Mouse (Mus musculus): ENCODE data around the gene Pnpla3.

The Pnpla3 gene

DNA sequence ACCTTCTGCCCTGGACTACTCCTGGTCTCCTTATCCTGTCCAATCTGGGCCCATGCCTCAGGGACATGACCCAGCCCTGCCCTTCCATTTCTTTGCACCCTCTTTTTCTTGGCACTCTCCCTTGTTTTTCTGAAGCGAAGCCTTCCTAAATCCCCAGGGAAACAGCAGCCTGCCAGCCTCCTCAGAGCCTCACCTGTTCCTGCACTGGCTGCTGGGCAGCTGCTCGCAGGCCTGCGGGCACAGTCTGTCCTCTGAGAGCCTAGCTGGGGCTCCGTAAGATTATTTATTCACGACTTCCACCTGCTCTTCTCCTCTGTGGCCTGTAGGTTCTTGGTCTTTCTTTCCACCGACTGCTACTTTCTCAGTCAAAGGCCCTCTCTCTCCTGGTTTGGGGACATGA lies 14.4 kb downstream of the Pnpla3 start:
- DNase-seq, result no peak

DNA sequence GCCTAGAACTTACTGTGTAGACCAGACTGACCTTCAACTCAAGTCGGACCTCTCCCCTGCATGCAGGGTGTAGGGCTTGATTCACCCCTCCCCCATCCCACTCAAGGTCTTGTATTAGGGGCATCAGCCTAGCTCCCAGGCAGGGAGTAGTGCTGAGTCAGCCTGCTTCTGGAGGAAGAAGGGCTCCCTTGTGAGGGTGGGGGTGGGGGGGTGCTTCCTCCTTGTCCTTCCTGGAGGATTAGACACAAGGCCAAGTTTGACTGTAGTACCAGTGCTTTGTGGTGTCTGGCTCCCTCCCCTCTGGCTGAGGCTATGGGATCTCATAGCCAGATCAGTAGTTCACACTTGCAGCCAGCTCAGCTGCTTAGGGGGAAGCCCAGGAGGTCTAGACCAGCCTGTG lies 16.3 kb downstream of the Pnpla3 start:
- peak; percentile 29 for DNase-seq

DNA sequence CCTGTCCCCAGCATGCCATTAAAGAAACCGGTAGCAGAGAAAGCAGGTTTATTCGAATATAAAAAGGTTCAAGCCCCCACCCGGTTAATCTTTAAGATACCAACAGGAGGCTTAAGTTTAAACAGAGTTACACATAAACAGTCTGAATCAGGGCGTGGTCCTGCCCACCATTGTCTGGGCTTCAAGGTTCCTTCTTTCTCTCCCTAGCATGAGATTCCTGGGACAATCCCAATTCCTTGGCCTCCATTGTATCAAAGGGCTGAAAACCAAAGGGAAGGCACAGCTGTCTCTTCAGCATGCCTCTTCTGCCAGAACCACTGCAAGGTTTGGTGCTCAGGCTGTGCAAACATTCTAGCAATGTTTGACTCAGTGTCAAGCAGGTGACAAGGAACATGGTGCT lies 18.6 kb downstream of the Pnpla3 start:
- DNase-seq, result no peak

DNA sequence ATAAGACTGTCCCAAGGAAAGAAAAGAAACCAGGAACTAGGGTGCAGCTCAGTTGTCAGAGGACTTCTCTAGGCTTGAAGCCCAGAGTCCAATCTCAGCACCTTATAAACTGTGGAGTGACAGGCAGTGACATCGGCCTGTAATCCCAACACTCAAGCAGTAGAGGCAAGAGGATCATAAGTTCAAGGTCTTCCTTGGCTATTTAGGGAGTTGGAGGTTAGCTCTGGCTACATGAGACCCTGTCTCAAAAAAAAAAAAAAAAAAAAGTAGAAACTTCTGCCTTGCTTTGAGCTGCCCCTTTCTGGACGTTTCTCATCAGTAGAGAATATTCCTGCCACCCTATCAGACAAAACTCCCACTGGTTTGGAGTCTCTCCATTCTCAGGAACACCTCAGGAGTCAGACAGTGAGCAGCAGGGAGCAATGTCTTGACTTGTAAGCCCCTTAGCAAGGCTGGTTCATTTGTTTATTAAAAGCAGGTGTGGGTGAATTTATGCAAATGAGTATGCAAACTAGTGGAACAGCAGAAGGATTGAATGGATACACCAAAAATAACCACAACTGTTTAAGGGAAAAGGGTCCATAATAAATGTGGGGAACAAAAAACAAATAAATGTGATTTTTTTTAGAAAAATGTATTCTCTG lies 21.4 kb downstream of the Pnpla3 start:
- DNase-seq, result no peak

DNA sequence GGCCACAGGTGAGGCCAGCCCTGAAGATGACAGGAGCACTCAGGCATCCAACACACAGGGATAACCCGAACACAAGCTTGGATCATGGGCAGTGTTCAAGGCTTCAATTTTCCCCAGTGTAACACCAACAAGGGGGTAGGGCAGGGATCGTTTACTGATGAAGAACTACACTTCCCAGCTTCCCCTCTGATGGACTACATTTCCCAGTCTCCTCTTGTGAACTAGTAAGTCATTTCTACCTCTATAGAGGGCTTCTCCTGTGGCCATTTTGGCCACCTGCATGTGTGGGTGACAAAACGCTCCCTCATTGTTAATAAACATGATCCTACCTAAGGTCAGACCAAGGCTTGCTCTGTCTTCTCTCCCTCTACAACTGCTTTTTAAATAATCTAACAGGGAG lies 22.2 kb downstream of the Pnpla3 start:
- DNase-seq, result no peak

DNA sequence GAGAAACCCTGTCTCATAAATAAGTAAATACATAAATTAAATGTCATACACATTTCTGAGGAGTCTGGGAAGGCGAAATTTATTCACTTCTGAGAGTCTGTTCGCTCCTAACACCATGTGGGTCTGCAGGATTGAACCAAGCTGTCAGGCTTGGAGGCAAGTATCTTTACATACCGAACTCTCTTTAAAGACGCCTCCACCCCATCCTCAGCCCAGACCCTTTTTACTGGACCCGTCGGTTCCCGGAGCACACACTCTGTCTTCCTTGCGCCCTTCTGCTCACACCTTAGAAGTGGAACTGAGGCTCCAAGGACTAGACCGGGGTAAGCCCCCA lies 24.1 kb downstream of the Pnpla3 start:
- DNase-seq, result no peak

DNA sequence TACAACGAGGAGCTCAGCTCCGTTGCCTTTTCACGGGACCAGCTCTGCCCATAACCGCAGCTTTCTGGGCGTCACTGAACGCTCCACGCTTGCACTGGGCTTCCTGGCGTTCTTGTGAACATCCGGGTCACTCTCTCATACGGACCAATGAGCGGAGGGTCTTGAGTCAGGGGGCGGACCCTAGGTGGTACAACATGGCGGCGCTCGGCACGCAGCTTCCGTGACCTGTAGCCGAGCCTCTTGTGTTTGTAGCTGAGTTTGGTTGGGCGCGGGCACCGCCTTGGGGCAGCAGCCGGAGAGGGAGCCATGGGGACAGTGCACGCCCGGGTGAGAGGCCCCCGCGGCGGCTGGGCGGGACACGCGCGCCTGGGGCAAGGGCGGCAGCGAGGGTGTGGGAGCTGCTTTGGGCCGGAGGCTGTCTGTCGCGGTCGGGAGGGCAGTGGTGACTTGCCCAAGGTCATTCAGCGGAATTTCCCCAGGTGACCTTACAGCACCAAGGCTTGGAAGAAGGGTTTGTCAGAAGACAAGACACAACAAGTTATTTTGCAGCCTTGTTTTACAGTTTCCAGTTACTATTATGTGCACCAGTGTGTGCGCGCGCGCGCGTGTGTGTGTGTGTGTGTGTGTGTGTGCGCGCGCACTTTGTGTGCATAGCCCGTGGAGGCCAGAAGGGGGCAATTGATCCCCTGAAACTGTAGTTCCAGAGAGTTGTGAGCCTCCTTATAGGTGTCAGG lies 24.6 kb downstream of the Pnpla3 start, which contains the start of gene Samm50:
Gene Samm50, plus strand, starts transcription at position 184 of the 734 bp plus-strand sequence.
- DNase-seq, result peak; percentile 95

DNA sequence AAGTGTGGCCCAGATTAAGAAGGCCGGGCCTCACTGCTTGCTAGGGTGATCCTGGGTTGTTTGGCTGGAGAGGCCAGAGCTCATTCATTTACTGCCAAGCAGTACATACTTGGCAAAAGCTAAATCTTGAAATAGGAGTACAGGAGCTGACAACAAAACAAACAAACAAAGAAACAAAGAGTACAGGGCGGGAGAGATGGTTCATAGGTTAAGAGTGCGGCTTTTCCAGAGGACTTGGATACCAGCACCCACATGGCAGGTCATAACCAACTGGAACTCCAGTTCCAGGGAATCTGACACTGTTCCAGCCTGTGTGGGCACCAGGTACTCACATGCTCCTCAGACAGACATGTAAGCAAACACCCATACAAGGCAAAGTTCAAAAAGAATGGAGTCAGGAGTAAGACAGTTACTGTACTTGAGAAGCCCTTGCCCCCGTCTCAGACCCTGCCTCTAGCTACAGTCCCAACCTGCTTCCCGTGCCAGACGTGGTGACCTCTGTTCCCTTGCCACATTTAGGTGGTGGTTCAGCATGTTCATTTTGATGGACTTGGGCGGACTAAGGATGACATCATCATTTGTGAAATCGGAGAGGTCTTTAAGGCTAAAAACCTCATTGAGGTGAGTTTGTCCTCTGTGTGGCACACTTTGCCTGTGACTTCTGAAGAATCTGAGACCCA lies 29.0 kb downstream of the Pnpla3 start:
- no peak for DNase-seq

DNA sequence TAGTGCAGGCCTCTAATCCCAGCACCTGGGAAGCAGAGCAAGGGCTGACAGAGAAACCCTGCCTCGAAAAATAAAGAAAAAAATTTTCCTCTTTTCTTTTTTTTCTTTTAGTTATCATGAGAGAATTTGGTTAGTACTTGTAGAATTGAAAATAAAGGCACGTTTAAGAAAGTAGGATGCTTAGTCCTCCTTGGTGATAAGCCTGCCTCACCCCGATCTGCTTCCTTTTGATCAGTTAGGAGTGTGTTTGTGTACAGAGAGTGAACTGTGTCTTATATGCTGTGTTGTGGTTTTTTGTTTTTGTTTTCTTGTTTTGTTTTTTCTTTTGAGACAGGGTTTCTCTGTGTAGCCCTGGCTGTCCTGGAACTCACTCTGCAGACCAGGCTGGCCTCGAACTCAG lies 39.7 kb downstream of the Pnpla3 start:
- no peak for DNase-seq

DNA sequence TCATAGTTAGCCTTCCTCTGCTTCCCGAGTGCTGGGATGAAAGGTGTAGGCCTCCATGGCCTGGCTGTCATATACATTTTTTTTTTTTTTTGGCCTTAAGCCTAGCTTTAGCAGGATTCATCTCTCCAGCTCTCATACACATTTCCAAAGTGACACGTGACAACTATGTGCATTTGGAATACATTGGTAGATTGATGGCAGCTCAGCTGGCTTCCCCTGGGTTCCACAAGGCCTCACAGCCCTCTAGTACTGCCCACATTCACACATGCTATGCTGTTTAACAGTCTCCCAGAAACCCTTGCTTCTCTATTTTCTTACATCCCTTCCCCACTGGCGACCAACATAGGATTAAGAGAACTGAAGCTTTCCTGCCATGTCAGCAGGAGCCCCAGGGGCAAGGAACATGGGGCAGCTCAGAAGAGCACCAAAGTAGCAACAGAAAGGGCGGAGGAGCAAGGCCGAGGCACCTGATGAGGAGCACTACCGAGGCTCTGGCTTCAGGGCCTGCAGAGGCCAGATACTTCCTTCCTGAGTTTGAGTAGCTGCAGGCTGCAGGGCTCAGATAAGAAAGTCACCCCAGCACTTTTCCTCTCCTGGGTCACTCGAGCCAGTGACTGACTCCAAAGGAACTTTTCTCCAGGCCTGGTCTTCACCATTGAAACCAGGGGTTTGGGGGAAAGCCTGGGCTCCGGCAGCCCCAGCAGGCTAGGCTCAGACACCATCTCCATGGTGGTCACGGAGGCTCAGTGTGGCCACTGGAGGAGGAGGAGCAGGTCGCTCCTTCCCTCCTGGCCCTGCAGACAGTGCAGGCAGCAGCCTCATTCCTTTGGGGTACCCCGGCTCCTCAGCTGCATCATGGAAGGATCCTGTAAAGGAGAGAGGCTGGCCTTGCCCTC lies 42.1 kb downstream of the Pnpla3 start:
- DNase-seq, result no peak

DNA sequence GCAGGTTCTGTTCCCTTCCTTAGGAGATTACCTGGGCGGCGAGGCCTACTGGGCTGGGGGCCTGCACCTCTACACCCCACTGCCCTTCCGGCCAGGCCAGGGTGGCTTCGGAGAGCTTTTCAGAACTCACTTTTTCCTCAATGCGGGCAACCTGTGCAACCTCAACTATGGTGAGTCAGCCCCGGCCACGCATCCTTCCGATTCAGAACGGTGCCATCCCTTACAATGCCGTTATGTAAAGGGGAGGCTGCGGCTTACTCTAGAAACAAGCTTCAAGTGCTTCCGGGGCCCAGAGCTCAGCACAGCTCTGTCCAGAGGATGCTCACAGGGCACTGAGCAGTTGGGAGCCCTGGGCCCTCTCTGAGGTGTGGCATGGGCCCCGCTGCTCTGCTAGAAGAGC lies 42.8 kb downstream of the Pnpla3 start:
- DNase-seq, result no peak

DNA sequence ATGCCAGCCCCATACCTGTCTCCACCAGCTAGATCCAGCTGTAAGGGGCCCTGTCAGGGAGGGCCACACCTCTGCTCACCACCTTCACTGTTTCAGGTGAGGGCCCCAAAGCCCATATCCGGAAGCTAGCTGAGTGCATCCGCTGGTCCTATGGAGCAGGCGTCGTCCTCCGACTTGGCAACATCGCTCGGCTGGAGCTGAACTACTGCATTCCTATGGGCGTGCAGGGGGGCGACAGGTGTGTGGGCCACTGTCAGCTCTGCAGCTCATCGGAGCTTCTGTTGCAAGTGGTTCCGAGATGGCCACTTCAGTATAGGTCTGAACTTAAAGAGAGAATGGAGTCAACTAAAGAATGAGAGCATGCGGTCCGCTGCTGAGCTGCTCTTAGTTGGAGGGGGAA lies 43.3 kb downstream of the Pnpla3 start:
- no peak for DNase-seq

DNA sequence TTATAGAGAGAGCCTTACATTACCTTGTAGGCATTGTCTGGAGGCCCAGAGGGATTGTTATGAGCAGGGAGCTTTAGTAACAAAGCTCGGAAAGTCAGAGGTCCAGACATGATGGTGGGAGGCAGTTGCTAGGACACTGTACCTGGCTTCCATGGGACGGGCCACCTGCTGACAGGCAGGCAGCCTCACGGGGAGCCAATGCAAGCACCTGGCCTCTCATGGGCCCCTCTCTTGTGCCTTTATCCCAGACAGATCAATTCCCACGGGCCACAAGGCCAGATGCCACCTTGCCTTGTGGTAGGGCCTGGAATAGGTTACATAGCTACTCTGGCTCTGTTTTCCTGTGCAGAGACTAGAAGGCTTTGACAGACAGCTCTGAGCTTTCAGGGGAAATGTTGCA lies 43.9 kb downstream of the Pnpla3 start:
- DNase-seq, result no peak

DNA sequence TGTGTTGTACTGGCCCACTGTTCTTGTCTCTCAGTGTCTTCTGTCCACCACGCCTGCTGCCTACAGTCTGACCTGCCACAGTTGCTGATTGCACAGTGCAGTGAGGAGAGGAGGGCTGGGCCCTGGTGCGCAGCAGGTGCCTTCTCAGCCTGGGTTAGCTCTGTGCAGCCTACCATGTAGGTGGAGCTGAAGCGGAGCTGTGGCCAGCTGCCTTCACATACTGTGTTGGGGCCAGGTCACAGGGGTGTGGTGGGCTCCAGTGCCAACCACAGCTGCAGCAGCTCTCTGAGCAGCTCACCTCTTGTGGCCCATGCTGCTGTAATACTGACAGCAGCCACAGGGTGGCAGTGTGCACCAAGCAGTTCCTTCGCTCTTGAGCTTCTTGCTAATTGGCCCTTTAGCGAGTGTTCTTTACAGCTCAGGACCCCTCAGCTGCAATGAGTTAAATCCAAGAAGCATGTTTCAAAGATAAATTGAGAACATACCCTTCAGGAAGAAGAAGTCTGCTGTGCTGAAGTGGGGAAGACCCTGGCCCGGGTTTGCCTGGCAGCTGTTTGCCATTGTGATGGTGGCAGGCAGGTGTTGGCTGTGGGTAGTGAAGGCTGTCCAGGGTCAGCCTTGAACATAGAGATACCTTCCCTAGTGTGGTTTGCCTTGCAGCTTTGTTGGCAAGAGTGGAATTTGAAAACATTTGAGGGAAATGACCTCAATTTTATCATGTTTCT lies 44.6 kb downstream of the Pnpla3 start:
- DNase-seq, result peak; percentile 86

DNA sequence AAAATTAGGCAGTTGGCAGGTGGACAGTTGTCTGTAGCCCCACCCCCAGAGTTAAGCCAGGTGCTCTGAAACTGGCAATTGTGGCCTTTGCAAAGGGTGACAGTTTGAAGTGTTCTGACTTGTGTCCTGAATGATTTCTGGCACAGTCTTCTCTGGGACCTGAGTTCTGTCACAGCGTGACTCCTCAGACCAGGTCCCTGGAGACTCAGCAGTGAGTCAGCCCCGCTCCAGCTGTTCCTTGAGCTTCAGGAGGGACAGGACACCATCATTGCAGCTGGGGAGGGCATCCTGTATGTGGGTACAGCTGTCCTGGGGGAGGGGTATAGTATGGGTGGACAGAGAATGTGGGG lies 45.1 kb downstream of the Pnpla3 start:
- DNase-seq, result no peak

DNA sequence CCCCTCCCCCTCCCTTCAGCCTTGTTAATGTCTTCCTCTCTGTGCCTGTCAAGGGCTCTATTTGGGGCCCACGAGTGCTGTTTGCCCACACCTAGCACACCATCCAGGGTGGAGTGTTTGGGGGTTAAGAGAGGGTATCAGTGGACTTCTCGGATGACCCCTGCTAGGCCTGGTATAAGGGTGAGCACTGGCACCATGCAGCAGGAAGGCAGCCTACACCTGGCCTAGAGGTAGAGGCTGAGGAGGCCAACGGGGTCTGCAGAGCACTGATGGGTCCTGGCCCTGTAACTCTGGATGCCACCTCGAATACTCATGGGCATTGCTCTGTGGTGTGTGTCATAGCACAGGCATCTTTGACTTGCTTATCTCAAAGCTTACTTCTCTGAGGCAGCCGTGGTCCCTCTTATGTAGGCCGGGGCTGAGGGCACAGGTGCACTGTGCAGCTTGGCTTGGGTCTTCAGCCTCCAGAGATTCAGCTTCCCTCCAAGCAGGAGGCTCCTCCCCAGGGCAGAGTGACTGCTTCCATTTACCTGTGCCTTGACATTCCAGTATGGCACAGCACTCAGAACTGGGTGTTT lies 45.6 kb downstream of the Pnpla3 start:
- DNase-seq, result no peak

DNA sequence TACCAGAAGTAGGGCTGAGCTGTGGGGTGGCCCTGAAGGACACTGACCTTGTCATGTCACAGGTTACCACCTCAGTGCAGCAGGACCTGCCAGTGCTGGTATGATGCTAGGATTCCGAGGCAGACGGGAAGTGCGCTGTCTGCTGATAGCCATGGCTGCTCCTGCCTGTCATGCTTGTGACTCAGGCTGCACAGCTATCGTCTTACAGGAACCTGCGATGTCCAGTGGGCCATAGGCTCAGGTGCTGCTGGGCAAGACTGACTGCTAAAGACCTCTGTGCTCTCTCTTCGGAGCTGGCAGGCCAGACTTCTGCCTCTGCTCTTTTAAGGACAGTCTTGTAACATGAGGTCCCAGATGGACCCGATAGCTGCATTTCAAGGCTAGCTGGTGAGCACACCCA lies 46.8 kb downstream of the Pnpla3 start:
- no peak for DNase-seq

DNA sequence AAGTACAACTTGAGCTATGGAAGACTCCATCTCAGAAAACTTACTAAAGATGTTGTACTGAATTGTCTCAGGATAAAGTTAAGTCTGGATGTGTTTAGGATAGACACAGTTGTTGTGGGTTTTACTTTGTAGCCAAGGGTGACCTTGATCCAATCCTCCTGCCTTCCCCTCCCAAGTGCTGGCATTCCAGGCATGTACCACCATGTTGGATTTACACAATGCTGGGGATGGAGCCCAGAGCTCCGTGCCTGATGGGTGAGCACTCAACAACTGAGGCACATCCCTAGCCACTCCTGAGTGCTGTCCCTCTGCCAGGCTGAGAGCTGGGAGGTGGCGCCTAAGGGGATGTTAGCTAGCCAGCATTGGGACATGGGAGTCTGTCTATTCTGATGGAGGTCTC lies 47.6 kb downstream of the Pnpla3 start:
- DNase-seq, result no peak

DNA sequence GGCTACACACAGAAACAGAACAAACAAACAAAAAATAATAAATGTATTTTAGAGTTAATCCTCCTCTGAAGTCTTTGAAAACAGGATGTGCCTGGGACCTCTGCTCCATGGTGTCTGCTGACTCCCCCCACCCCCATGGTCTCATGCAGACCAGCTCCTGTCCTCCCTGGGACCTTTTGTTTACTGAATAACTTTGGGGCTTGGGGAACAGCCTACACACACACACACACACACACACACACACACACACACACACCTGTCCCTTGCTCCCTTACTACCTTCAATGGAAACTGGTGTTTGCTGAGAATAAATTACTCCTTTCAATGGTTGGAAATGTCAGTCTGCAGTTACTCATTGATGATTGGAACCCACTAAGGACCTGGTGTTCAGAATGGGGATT lies 48.4 kb downstream of the Pnpla3 start:
- no peak for DNase-seq

DNA sequence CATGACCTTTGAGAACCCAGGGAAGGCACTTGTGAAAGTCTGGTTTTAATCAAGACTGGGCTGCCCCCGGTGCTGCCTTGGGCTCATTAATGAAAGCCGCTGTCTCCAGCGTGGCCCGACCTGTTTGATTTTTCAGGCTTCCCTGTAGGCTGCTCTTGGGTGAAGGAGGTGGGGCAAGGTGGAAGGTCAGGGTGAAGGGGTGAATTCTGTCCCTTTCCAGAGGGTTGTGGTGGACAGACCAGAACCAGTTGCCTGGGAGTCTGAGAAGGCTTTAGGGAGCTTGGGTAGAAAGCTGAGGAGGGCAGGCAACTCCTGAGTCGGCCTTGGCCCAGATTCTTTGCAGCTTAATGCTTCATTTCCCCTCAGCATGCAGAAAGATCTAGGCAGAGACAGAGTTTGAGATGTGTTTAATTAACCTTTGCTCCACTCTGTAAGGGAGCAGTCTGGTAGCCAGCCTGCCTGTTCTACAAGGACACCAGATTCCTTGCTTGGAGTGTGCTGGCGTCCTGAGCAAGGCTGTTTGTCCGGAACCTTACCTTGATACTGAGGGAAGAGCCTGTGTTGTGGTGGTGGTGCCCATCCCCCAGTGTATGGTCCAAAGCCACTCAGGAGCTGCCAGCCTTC lies 48.9 kb downstream of the Pnpla3 start:
- DNase-seq, result no peak

DNA sequence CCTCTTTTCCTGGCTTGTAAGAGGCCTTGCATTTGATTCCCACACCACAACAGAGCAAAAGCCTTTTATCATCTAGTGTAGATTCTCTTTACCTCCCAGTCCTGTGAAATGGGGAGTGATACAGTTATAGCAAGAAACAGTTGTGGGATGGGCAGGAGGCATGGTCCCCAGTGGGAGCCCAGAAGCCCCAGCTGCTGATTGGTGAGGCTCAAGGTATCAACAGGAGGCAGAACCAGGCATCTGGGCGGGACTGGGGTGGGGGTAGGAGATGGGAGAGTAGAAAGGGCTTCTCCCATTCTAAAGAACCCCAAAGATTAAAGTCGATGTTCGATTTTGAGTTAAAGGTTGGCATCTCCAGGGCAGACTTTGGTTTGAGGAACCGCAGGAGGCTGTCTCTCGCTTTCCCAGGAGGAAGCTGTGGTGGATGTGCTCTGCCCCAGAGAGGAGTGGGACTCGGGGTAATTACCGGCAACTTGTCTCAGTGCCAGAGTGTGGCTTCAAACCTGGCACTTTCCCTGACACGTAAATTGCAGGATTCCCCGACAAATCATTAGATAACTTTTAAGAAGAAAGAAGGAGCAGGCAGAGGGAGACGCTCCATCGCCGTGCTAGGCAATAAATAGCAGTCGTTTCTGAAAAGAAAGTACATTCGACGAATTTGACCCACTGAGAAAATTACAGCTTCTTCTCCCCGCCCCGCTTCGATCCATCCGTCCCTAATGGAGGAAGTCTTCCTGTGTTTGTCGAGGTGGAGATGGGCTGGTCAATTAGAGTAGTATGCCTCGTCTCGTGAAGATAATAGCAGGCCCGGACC lies 50.5 kb downstream of the Pnpla3 start:
- DNase-seq, result no peak
